Mouse (Mus musculus) kidney, adult 2 months (tissue): Measurements from ENCODE around the gene Dctn2. TPM values are rescaled to one million over a fixed set of nuclear protein-coding genes. Genes with fewer than 3 reads are reported as not detected.

Experiments used
- DNase-seq: peaks from one replicate; pipeline ENCODE4 v3.0.0; 2021
- H3K27ac ChIP-seq: fragments of 200-500 bp; 2 replicates; pipeline ENCODE4 v1.5.1; 2012; ENCODE audit warnings: low read depth, low read length, control low read depth, inconsistent platforms; ENCODE audit not compliant: insufficient read depth
- H3K27me3 ChIP-seq: fragments of 200-500 bp; replicated peaks from 2 replicates; pipeline ENCODE4 v1.6.1; 2012; ENCODE audit warnings: mild to moderate bottlenecking, moderate library complexity, low read length, inconsistent platforms; ENCODE audit not compliant: control insufficient read depth, insufficient read depth
- H3K36me3 ChIP-seq: fragments of 200-500 bp; 2 replicates; pipeline ENCODE4 v1.6.1; 2012; ENCODE audit warnings: mild to moderate bottlenecking, moderate library complexity, low read length, inconsistent platforms; ENCODE audit not compliant: control insufficient read depth, insufficient read depth
- H3K4me1 ChIP-seq: fragments of 200-500 bp; 2 replicates; pipeline ENCODE4 v1.6.1; 2011; ENCODE audit warnings: low read length; ENCODE audit not compliant: control insufficient read depth, insufficient read depth
- H3K4me3 ChIP-seq: fragments of 200-500 bp; 2 replicates; pipeline ENCODE4 v1.5.1; 2011; ENCODE audit warnings: mild to moderate bottlenecking, low read depth, low read length, control low read depth; ENCODE audit not compliant: insufficient read depth
- CTCF ChIP-seq: fragments of 200-500 bp; conservative IDR thresholded peaks from 2 replicates; pipeline ENCODE4 v1.5.1; 2011; ENCODE audit warnings: low read depth, mild to moderate bottlenecking, control low read depth, low read length, moderate library complexity, mixed read lengths; ENCODE audit not compliant: insufficient read depth, insufficient read length
- POLR2A ChIP-seq: fragments of 200-500 bp; IDR thresholded peaks from one replicate; pipeline ENCODE4 v1.6.1; 2011; ENCODE audit warnings: low read depth, low read length, control low read depth
- WGBS: fragments of 180-500 bp; shearing (Covaris S2); methylation state at CpG from one replicate; pipeline ENCODE4 v1.1.7; 2018; 5-methylcytosine and 5-hydroxymethylcytosine counted together
- polyA plus RNA-seq: library from polyadenylated mRNA; depleted of rRNA; stranded (reverse); fragments of >200 nt; gene quantifications from 2 replicates; pipeline ENCODE4 v1.2.3, GENCODE M21; 2012

Dctn2 gene
- polyA plus RNA-seq, 1 experiment = 181 TPM

DNA sequence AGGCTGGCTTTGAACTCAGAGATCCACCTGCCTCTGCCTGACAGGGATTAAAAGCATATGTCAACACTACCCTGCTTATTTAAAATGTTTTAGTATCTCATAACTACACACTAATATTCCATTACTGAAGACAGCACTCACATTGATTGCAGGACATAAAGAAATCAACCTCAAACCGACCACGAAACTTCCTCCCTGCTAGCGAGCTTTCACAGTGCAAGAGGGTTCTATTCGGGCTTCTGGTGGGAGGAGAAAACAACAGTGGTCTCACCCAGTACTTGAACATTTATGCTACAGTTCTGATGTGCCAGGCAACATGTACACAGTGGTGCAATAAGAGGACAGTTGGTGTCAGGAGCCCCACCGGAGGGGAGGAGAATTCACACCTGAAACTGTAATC is 15.4 kb upstream of the Dctn2 start:
- Histone ChIP-seq H3K4me3 (no peak overlapping the region), H3K4me1 (no peaks in the 10 kb centered on the region), H3K36me3 (no peaks in the 10 kb centered on the region), H3K27me3 (no peaks in the 10 kb centered on the region), H3K27ac (no peak overlapping the region)
- DNase-seq = no peak
- 67% methylated on average over 5 of the region's 5 CpGs for WGBS
- TF ChIP-seq POLR2A (no peak), CTCF (no peak)

DNA sequence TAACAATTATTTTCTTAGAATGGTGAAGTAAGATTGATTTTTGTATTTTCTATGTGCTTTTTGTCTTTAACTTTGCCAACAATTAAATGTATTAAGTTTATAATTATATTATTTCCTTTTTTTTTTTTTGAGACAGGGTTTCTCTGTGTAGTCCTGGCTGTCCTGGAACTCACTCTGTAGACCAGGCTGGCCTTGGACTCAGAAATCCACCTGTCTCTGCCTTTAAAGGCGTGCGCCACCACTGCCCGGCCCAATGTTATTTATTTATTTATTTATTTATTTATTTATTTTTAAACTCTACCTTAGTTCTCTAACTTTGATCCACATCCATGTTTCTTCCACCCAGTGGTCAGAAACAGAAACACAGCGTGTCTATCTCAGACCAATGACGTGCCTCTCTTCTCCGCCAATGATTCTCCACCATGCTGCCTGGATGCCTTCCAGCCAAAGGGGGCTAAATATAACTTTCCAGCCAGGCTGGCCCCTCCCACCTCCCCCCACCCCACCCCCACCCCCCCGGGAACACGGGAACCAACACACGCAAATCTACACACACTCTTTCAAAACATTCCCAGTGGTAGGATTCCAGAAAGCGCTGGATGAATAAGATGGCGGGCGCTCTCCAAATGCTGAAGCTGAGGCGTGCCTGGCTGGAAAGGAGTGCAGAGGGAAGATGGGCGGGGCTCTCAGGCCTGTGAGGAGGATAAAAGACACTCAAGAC is 10.4 kb upstream of the Dctn2 start:
- H3K36me3 ChIP-seq = no peaks in the 10 kb centered on the region
- TF ChIP-seq CTCF (no peak), POLR2A (no peak)
- H3K27ac ChIP-seq = no peak overlapping the region
- H3K4me3 ChIP-seq = no peak overlapping the region
- DNase-seq = peak; percentile 63
- no peaks in the 10 kb centered on the region for H3K4me1 ChIP-seq
- WGBS = 21% methylated on average over 14 of the region's 14 CpGs
- no peaks in the 10 kb centered on the region for H3K27me3 ChIP-seq

DNA sequence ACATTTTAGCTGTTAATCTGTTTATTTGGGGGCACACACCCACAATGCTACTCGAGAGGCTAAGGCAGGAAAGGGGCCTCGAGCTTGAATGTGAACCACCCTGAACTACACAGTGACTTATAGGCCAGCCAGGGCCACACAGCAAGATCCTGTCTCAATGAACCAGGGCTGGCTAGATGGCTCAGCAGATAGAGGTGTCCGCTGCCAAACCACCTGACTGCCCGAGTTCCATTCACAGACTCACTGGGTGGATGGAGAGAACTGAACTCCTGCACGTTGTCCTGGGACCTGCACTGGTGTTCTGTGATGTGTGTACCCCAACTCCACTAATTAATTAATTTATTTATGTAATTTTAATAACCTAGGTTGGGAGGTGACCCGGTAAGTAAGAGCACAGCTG is 8.4 kb upstream of the Dctn2 start:
- TF ChIP-seq CTCF = no peak
- TF ChIP-seq POLR2A = no peak
- H3K27ac ChIP-seq = no peak overlapping the region
- no peaks in the 10 kb centered on the region for H3K27me3 ChIP-seq
- no peak overlapping the region for H3K4me3 ChIP-seq
- H3K36me3 ChIP-seq = no peaks in the 10 kb centered on the region
- H3K4me1 ChIP-seq = no peaks in the 10 kb centered on the region; the same call in 1 of the 2 replicates
- WGBS = 71% methylated on average over 6 of the region's 6 CpGs
- no peak for DNase-seq

DNA sequence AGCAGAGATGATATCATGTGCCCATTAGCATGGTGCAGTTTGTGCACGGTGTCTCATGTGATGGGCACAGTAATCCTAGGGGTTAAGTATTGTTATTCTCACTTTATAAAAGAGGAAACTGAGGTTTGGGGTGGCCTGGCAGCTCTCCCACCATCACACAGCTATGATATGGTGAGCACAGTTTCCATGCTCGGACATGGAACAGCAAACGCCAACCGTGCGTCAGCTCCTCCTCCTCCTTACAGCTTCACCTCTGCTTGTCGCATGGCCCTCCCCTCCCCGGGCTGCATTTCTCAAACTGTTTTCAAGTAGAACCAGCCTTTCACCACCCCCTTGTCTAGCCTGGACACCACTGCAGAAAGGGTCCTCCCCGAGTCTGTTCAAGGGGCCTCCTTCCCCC is 7.7 kb upstream of the Dctn2 start:
- no peaks in the 10 kb centered on the region for H3K36me3 ChIP-seq
- no peak overlapping the region for H3K27ac ChIP-seq
- H3K4me1 ChIP-seq = no peaks in the 10 kb centered on the region; the same call in 1 of the 2 replicates
- 75% methylated on average over 8 of the region's 8 CpGs for WGBS
- no peak overlapping the region for H3K4me3 ChIP-seq
- DNase-seq = no peak
- TF ChIP-seq CTCF (no peak), POLR2A (no peak)
- no peaks in the 10 kb centered on the region for H3K27me3 ChIP-seq

DNA sequence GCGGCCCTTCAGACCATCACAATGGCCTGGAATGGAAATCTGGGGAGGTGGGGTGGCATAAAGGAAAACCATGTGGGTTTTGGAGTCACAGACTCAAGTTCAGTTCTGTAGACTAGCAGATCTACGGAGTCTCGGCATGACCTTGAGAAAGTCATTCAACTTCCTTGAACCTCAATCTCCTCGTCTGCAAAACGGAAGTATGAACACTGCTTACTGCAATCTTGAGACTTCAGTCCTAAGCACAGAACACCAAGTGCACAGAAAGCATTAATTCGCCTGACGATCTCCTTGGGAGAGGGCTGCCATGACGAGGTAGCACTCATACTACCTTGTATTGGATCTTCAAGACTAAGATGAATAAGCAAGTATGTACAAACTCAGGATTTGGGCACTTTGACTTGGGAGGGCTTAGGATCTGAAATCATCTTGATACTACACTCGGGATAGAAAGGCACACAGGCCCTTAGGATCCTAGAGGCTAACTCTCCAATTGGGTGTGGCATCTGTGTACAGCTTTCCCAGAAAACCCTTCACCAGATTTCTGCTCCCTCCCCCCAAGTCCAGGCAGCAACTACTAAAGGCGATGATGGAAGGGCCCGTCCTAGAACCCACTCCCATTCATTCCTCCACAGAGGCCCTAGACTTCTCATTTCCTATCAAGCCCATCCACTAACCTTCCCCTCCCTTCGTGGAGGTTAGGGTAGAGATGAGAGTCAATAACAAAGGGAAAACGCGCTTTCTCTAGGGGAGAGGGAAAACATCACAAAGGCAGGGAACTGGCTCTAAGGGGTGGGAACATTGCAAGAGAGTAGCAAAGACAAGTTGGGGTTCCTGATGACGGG is 4.2 kb upstream of the Dctn2 start:
- DNase-seq = no peak
- H3K4me3 ChIP-seq = no peak overlapping the region
- TF ChIP-seq POLR2A (no peak), CTCF (no peak)
- WGBS = 74% methylated on average over 15 of the region's 15 CpGs
- no peak overlapping the region for H3K27ac ChIP-seq
- H3K4me1 ChIP-seq = no peaks in the 10 kb centered on the region; the same call in 1 of the 2 replicates
- H3K27me3 ChIP-seq = no peaks in the 10 kb centered on the region
- no peaks in the 10 kb centered on the region for H3K36me3 ChIP-seq

DNA sequence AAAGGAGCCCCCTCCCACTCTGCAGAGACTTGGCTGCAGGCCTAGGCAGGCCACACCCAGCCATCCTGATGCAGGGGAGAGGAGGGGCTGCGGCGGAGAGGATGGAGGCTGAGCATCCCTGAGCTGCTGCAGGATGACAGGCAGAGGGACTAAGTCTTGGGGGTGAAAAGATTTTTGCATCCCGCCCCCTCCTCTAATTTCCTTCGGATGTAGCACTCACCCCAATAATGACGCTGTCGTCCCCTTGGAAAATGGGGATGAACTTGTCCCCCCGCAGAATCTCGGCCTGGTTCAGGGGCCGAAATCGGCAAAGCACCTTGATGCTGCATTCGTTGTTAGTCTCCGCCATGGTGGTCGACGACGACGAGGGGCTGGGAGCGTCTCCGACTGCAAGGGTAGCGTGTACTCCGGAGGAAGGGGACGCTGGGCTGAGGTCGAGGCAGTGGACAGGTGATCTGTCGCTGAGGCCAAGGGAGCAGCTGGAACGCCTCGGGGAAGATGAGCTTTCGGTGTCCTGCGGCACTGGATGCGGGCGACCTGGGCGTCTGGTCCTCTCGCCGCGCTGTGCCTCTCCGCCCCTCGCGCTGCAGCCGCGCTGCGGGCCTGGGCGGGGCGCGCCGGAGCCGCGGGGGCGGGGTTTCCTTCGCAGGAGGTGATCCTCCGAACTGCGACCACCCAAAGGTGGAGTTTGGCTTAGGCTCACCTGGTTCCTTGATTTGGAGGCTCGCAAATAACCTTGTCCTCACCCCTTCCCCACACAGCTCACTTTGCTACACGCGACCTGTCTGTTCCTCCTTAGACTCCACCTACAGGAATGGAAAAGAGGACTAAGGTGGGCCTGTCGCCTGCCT is 3.4 kb upstream of the Dctn2 start, which contains the start of gene Kif5a:
TSS of gene Kif5a (minus strand) at position 801 of the 851 bp plus-strand sequence.
- H3K4me3 ChIP-seq = peak within 1 kb of the TSS; percentile 55
- H3K4me1 ChIP-seq = peaks cover 5% of the 10 kb centered on the region
- H3K27ac ChIP-seq = no peak within 1 kb of the TSS
- 4% methylated on average over 53 of the region's 53 CpGs for WGBS
- no peak for TF ChIP-seq POLR2A
- TF ChIP-seq CTCF = no peak
- H3K36me3 ChIP-seq = no peaks in the 10 kb centered on the region
- H3K27me3 ChIP-seq = no peaks in the 10 kb centered on the region
- DNase-seq = peak; percentile 36
